In the genomic region with DNA sequence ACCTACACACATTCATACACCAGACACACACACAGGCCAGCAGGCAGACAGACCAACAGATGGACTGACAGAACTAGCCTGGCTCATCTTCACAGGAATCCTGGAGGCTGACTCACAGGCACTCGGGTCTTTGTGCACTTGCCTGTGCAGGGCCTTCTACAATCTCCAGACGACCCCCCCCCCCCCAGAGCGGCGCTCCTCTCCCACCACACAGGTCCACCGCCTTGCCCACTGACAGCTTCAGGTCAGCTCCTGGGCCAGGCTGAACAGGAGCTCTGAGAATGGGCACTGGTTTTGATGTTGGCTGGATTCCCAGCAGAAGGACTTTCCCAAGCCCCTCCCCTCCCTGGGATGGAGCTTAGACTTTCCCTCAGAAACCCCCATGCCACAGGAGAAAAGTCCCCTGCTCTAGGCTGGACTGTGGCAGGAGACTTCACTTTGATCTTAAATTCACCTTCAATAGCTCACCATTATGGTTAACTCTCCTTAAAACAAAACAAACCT, we compare ENCODE assay signal across 8 mouse cellular contexts. TPM values are rescaled to one million over a fixed set of nuclear protein-coding genes. Genes with fewer than 3 reads are reported as not detected.
A peak's percentile ranks its signal among the peaks of the same experiment; 100 is the strongest.
DNase-seq lines count a peak whose midpoint lies in the region; ATAC-seq lines count a peak whose summit lies in the region.

No protein-coding gene starts in this region.

- ATAC-seq in heart, embryonic 14.5 days (ENCODE audit: insufficient number of reproducible peaks, insufficient read depth, low FRiP score, low read depth), result no peak
- ATAC-seq in kidney, embryonic 15.5 days (replicated peaks; ENCODE audit: low FRiP score), result no peak

- WGBS in heart, embryonic 14.5 days, result 18% methylated on average over 5 of the region's 5 CpGs
- 45% methylated on average over 5 of the region's 5 CpGs for WGBS in kidney, embryonic 15.5 days

- no peaks in the 10 kb centered on the region for H3K27me3 ChIP-seq in heart, embryonic 14.5 days (ENCODE audit: control insufficient read depth, insufficient read depth, low read length)
- H3K27me3 ChIP-seq in kidney, embryonic 15.5 days, result no peaks in the 10 kb centered on the region

- H3K9ac ChIP-seq in heart, embryonic 14.5 days (ENCODE audit: low read length), result 0 out of 2 replicates have a peak overlapping the region, but pooled peaks have one; percentile 52
- no peak overlapping the region for H3K9ac ChIP-seq in kidney, embryonic 15.5 days

- peaks cover 28% of the 10 kb centered on the region for H3K36me3 ChIP-seq in heart, embryonic 14.5 days (ENCODE audit: control insufficient read depth, insufficient read depth, low read length)
- H3K36me3 ChIP-seq in kidney, embryonic 15.5 days, result peaks cover 25% of the 10 kb centered on the region

- peak overlapping the region; percentile 43 for H3K4me2 ChIP-seq in heart, embryonic 14.5 days (ENCODE audit: low read length)
- H3K4me2 ChIP-seq in kidney, embryonic 15.5 days, result peak overlapping the region; percentile 36; the same call in 1 of the 2 replicates

- H3K9me3 ChIP-seq in heart, embryonic 14.5 days (ENCODE audit: control insufficient read depth, low read length), result no peaks in the 10 kb centered on the region
- no peaks in the 10 kb centered on the region for H3K9me3 ChIP-seq in kidney, embryonic 15.5 days (replicated peaks)

- H3K4me1 ChIP-seq in heart, embryonic 14.5 days (ENCODE audit: control insufficient read depth in 2 of 2, insufficient read depth in 2 of 2, low read length in 2 of 2), result peaks cover 51 to 62% of the 10 kb centered on the region in 2 experiments
- peaks cover 65% of the 10 kb centered on the region for H3K4me1 ChIP-seq in kidney, embryonic 15.5 days

- no peak overlapping the region for H3K4me3 ChIP-seq in heart, embryonic 14.5 days (ENCODE audit: control insufficient read depth in 1 of 2, insufficient read depth in 1 of 2, low read depth in 1 of 2, low read length in 2 of 2)
- H3K4me3 ChIP-seq in kidney, embryonic 15.5 days (replicated peaks), result no peak overlapping the region

- DNase-seq in heart, adult 8-10 months (ENCODE audit: low spot score), result no peak
- DNase-seq in testis, postnatal 10 days (ENCODE audit: low spot score), result peak; percentile 43
- DNase-seq in testis, postnatal 14 days (ENCODE audit: low spot score), result no peak
- DNase-seq in urinary bladder, postnatal 36 days (ENCODE audit: low spot score in 2 of 2), result no peak
- no peak for DNase-seq in gastrocnemius, postnatal 4 days (ENCODE audit: low spot score in 2 of 2)
- no peak for DNase-seq in frontal cortex, postnatal 36 days (ENCODE audit: low spot score in 2 of 2)

- H3K27ac ChIP-seq in heart, embryonic 14.5 days (replicated peaks in 1 of 2; ENCODE audit: control insufficient read depth in 1 of 2, insufficient read depth in 1 of 2, low read depth in 2 of 2, low read length in 2 of 2), result peak overlapping the region; percentile 51 to 56
- H3K27ac ChIP-seq in kidney, embryonic 15.5 days, result peak overlapping the region; percentile 71

RNA-seq across cellular contexts. Expression of gene Csrnp1, which starts 6.8 kb away (rescaled TPM):
- 1.7 and 3.2 TPM in 2 replicates for polyA plus RNA-seq in heart, embryonic 14.5 days (2014; fragmentation: Nextera tagmentation; extraction: Ambion mirVana)
- total RNA-seq in heart, adult 8-10 months (2022), result 10 to 100 TPM; 10.9 to 32.1 (median 16.1) TPM
- 5.6 and 7.1 TPM in 2 replicates for polyA plus RNA-seq in kidney, embryonic 15.5 days (2015; fragmentation: Nextera tagmentation; extraction: Ambion mirVana)
- total RNA-seq in gastrocnemius, postnatal 4 days (2021), result 1 to 10 TPM; 4.5 to 5.4 TPM

RNA-seq across cellular contexts. Expression of gene Ttc21a, which starts 40.2 kb away (rescaled TPM):
- polyA plus RNA-seq in heart, embryonic 14.5 days (2014; fragmentation: Nextera tagmentation; extraction: Ambion mirVana), result 0.07 and 0.49 TPM in 2 replicates
- total RNA-seq in heart, adult 8-10 months (2022), result under 1 TPM in 1 of 4 experiments, not detected in 3; 0.09 TPM
- 0.26 and 0.29 TPM in 2 replicates for polyA plus RNA-seq in kidney, embryonic 15.5 days (2015; fragmentation: Nextera tagmentation; extraction: Ambion mirVana)
- under 1 TPM; 0.15 to 0.34 TPM for total RNA-seq in gastrocnemius, postnatal 4 days (2021)

RNA-seq across cellular contexts. Expression of gene Gorasp1, which starts 40.2 kb away (rescaled TPM):
- 19.5 and 23.2 TPM in 2 replicates for polyA plus RNA-seq in heart, embryonic 14.5 days (2014; fragmentation: Nextera tagmentation; extraction: Ambion mirVana)
- total RNA-seq in heart, adult 8-10 months (2022), result 10 to 100 TPM; 35.0 to 41.4 (median 37.9) TPM
- 27.7 and 29.7 TPM in 2 replicates for polyA plus RNA-seq in kidney, embryonic 15.5 days (2015; fragmentation: Nextera tagmentation; extraction: Ambion mirVana)
- total RNA-seq in gastrocnemius, postnatal 4 days (2021), result 10 to 100 TPM; 18.8 to 25.2 TPM

RNA-seq across cellular contexts. Expression of gene Xirp1, which starts 45.8 kb away (rescaled TPM):
- 57.1 and 59.9 TPM in 2 replicates for polyA plus RNA-seq in heart, embryonic 14.5 days (2014; fragmentation: Nextera tagmentation; extraction: Ambion mirVana)
- total RNA-seq in heart, adult 8-10 months (2022), result 100 to 1,000 TPM; 130 to 157 (median 141) TPM
- 0.38 and 0.41 TPM in 2 replicates for polyA plus RNA-seq in kidney, embryonic 15.5 days (2015; fragmentation: Nextera tagmentation; extraction: Ambion mirVana)
- 100 to 1,000 TPM; 101 to 111 TPM for total RNA-seq in gastrocnemius, postnatal 4 days (2021)
